Mouse (Mus musculus) testis, adult 2 months (tissue): ENCODE measurements around the gene Mlh1. TPM values are rescaled to one million over a fixed set of nuclear protein-coding genes. Genes with fewer than 3 reads are reported as not detected.

ENCODE experiments used
- H3K27ac ChIP-seq: fragments of 200-500 bp; 2 replicates; pipeline ENCODE4 v1.5.1; 2012; ENCODE audit warnings: low read depth, low read length; ENCODE audit not compliant: control insufficient read depth, insufficient read depth
- H3K27me3 ChIP-seq: fragments of 200-500 bp; 2 replicates; pipeline ENCODE4 v1.6.1; 2012; ENCODE audit warnings: mild to moderate bottlenecking, low read length, moderate library complexity; ENCODE audit not compliant: control insufficient read depth, insufficient read depth
- H3K36me3 ChIP-seq: fragments of 200-500 bp; 2 replicates; pipeline ENCODE4 v1.6.1; 2012; ENCODE audit warnings: mild to moderate bottlenecking, low read length; ENCODE audit not compliant: control insufficient read depth, insufficient read depth
- H3K4me1 ChIP-seq: fragments of 200-500 bp; 2 replicates; pipeline ENCODE4 v1.6.1; 2012; ENCODE audit warnings: low read length; ENCODE audit not compliant: control insufficient read depth, insufficient read depth
- H3K4me3 ChIP-seq: fragments of 200-500 bp; 2 replicates; pipeline ENCODE4 v1.5.1; 2012; ENCODE audit warnings: low read depth, mild to moderate bottlenecking, low read length, moderate library complexity, mixed read lengths; ENCODE audit not compliant: control insufficient read depth
- CTCF ChIP-seq: fragments of 200-500 bp; IDR thresholded peaks from 2 replicates; pipeline ENCODE4 v1.5.1; 2012; ENCODE audit warnings: low read depth, mild to moderate bottlenecking, inconsistent platforms, low read length, moderate library complexity; ENCODE audit not compliant: control insufficient read depth, insufficient read depth, insufficient replicate concordance
- POLR2A ChIP-seq: fragments of 200-500 bp; IDR thresholded peaks from 2 replicates; pipeline ENCODE4 v1.6.1; 2012; ENCODE audit warnings: low read depth, mild to moderate bottlenecking, inconsistent platforms, low read length, moderate library complexity; ENCODE audit not compliant: control insufficient read depth
- polyA plus RNA-seq: library from polyadenylated mRNA; depleted of rRNA; stranded (reverse); fragments of >200 nt; gene quantifications from 2 replicates; pipeline ENCODE4 v1.2.3, GENCODE M21; 2012; rRNA removed

Gene Mlh1
- 10.1 and 12.1 TPM in 2 replicates for polyA plus RNA-seq

GRCm38 (mm10) chr9:111271434-111272160, at the start of gene Mlh1, which contains the start of gene Epm2aip1:
Gene Mlh1 (minus strand): TSS chr9:111271791.
Gene Epm2aip1 (plus strand): TSS chr9:111271929.
- Histone ChIP-seq H3K4me3 (peak within 1 kb of the TSS; percentile 94), H3K4me1 (peaks cover 7% of the 10 kb centered on the region), H3K27me3 (no peaks in the 10 kb centered on the region), H3K27ac (peak within 1 kb of the TSS; percentile 92), H3K36me3 (no peaks in the 10 kb centered on the region; the same call in 1 of the 2 replicates)
- TF ChIP-seq CTCF (no peak), POLR2A (peak; percentile 70)

DNA sequence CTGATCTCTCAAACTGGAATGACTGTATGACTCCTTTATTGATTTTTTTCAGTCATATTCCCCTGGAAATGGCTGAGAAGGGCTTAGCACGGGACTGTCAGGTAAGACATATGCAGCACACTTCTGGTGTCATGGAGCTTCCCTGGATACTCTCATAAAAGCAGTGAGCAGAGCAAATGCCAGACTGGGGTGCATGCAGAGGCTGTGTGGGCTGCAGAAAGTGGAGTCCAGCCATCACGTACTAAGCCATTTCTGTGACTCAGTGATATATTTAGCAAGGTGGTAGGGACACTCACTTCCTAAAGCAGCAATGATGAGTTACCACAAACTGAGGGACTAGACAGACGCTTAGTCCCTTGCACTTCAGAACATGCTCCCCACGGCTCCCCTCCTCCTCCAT, 49.3 kb upstream of the Mlh1 start:
- TF ChIP-seq CTCF (no peak), POLR2A (no peak)
- no peak overlapping the region for H3K27ac ChIP-seq
- H3K36me3 ChIP-seq = no peaks in the 10 kb centered on the region
- no peaks in the 10 kb centered on the region for H3K27me3 ChIP-seq
- no peak overlapping the region for H3K4me3 ChIP-seq
- no peaks in the 10 kb centered on the region for H3K4me1 ChIP-seq

GRCm38 (mm10) chr9:111314219-111314618, 42.6 kb upstream of the Mlh1 start:
- H3K27me3 ChIP-seq = no peaks in the 10 kb centered on the region
- TF ChIP-seq POLR2A (no peak), CTCF (peak; percentile 69; the same call in 1 of the 2 replicates)

DNA sequence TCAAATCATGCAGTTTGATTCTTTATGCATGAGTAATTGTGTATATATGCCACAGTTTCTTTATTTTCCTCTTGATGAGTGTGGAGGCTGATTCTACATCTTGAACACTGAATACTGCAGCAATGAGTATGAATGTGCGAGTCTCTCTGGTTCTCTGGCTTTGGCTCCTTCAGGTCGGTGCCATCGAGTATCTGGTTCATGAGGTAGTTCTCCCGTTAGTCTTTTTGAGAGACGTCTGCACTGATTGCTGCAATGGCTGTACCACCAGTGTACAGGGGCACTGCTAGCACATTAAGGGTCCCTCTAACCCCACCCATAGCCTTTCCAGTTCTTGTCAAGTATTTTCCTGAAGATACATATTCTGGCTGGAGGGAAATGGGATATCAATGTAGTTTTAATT, 42.2 kb upstream of the Mlh1 start:
- H3K4me1 ChIP-seq = peaks cover 5% of the 10 kb centered on the region
- TF ChIP-seq CTCF = no peak
- no peak for TF ChIP-seq POLR2A
- no peaks in the 10 kb centered on the region for H3K27me3 ChIP-seq
- no peak overlapping the region for H3K27ac ChIP-seq
- H3K4me3 ChIP-seq = no peak overlapping the region
- no peaks in the 10 kb centered on the region for H3K36me3 ChIP-seq

More at GRCm38 (mm10) chr9:111314219-111314618, 42.6 kb upstream of the Mlh1 start:
- Histone ChIP-seq H3K4me1 (peaks cover 5% of the 10 kb centered on the region), H3K27ac (no peak overlapping the region), H3K36me3 (no peaks in the 10 kb centered on the region), H3K4me3 (no peak overlapping the region)

DNA sequence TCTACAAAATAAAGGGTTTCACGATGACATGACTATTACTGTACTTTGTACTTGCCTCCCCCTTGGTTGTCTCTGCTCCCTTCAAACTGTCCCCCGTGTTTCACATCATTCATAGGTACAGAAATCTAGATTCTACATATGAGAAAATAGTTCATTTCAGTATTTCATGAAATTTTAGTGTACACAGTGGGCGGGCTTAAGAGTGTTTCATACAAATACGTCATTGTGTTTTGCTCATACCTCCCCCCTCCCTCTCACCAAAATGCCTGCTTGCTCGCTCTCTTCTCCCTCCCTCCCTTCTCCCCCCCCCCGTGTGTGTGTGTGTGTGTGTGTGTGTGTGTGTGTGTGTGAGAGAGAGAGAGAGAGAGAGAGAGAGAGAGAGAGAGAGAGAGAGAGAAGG, 41.7 kb upstream of the Mlh1 start:
- peaks cover 5% of the 10 kb centered on the region for H3K4me1 ChIP-seq
- no peak for TF ChIP-seq CTCF
- no peak for TF ChIP-seq POLR2A
- H3K27me3 ChIP-seq = no peaks in the 10 kb centered on the region
- no peak overlapping the region for H3K27ac ChIP-seq
- H3K4me3 ChIP-seq = no peak overlapping the region
- H3K36me3 ChIP-seq = no peaks in the 10 kb centered on the region

GRCm38 (mm10) chr9:111312442-111313141, 41.0 kb upstream of the Mlh1 start:
- Histone ChIP-seq H3K27ac (peak overlapping the region; percentile 21), H3K4me1 (peaks cover 5% of the 10 kb centered on the region), H3K4me3 (peak overlapping the region; percentile 77), H3K36me3 (no peaks in the 10 kb centered on the region), H3K27me3 (no peaks in the 10 kb centered on the region)
- TF ChIP-seq CTCF (no peak), POLR2A (no peak)

GRCm38 (mm10) chr9:111311843-111312441, 40.4 kb upstream of the Mlh1 start:
- H3K27ac ChIP-seq = peak overlapping the region; percentile 33
- no peaks in the 10 kb centered on the region for H3K27me3 ChIP-seq
- no peak for TF ChIP-seq CTCF
- TF ChIP-seq POLR2A = no peak
- no peaks in the 10 kb centered on the region for H3K36me3 ChIP-seq
- peaks cover 5% of the 10 kb centered on the region for H3K4me1 ChIP-seq
- peak overlapping the region; percentile 80 for H3K4me3 ChIP-seq
